Mouse (Mus musculus) cortical plate, adult 2 months (tissue): ENCODE data around the gene Xbp1.

Experiments
- CTCF ChIP-seq: fragments of 200-500 bp; IDR thresholded peaks from 2 replicates; pipeline ENCODE4 v1.5.1; 2011; ENCODE audit warnings: mild to moderate bottlenecking, control low read depth, low read length; ENCODE audit not compliant: insufficient read depth; ENCODE audit errors: extremely low read depth
- POLR2A ChIP-seq: fragments of 200-500 bp; IDR thresholded peaks from 2 replicates; pipeline ENCODE4 v1.6.1; 2011; ENCODE audit warnings: mild to moderate bottlenecking, low read length, control low read depth; ENCODE audit not compliant: insufficient read depth; ENCODE audit errors: extremely low read depth

- TF ChIP-seq POLR2A = no peak
- TF ChIP-seq CTCF = no peak
Observed at GRCm38 (mm10) chr11:5495906-5496305, 24.6 kb upstream of the Xbp1 start.
